Mouse (Mus musculus): Measurements from ENCODE around the gene Vav1.
"Not testable (repeated sequence)": the region's sequence is repeated elsewhere in the genome, so short reads cannot be mapped to it uniquely, and the experiment has no call there.

Vav1 gene

GRCm38 (mm10) chr17:57280411-57280810 is 1.5 kb downstream of the Vav1 start:
- peak; percentile 25 for DNase-seq (ENCODE audit: low spot score)

DNA sequence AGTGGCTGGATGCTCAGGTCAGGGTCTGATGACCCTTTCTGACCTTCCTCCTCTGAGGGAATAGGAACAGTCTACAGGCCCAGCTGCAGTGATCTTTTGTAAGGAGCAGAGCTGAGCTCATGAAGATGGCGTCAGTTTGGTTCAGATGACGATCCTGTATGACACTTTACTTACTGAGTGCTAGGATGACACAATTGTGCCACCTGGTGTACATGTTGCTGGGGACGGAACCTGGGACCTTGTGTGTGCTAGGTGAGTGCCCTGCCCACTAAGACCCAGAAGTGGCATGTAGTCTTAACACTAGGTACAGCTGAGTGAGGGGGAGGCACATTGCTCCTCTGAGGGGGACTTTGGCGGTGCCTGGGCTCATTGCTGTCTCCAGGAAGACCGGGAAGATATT is 5.0 kb downstream of the Vav1 start:
- no peak for DNase-seq (ENCODE audit: low spot score)

DNA sequence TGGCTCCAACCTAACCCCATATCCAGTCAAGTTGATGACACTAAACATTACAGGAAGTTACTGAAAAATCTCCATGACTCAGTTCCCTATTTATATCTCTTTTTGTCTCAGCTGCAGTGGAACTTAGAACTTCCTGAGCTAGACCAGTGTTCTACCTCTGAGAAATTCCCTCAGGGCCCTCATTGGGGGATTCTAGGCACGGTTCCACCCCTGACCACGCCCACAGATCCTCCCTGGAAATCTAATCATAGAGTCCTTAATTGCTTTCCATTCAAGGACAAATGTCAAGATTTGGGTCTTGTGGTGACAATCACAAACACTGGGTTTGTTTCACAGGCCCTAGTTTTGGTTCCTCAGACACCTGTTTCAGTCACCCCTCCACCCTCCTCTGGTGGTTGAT is 6.2 kb downstream of the Vav1 start:
- DNase-seq (ENCODE audit: low spot score) = peak; percentile 10

DNA sequence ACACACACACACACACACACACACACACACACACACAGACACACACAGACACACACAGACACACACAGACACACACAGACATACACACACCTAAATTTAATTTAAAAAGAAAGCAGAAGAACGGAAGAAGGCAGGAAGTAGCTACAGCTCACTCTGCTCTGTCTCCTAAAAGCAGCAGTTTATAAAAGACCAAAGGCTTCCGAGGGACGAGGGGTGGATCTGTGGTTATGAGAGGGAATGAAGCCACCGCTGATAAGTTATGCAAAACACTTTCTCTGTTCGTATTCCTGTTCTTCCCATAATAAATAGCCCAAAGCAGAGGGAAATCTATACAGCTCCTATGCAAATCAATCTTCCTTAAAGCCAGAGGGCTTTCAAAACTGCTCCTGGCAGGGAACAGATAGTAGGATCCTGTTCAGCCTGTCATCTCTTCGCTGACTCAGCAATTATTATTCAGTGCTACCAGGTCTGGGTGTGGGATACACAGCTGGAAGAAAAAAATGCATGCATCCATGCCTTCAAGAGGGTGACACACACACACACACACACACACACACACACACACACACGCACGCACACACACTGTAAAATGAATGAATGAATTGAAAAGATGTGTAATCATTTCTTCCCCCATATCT is 7.9 kb downstream of the Vav1 start:
- no peak for DNase-seq (ENCODE audit: low spot score)

DNA sequence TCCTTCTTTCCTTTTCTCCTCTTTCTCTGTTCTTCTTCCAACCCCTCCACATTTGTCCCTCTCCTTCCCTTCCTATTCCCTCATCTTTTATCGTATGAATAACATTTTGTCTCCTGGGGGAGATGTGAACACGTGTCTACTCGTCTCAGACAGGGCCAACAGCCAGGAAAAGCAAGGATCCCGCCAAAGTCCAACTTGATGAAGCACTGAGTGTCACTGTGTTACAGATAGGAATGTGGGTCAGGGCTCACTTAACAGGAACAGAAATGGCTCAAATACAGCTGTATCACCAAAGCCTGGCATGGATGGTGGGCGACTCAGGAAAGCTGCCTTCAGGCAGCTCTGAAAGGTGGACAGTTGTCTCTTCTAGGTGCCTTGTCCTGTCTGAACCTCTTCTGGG is 10.4 kb downstream of the Vav1 start:
- no peak for DNase-seq (ENCODE audit: low spot score)

DNA sequence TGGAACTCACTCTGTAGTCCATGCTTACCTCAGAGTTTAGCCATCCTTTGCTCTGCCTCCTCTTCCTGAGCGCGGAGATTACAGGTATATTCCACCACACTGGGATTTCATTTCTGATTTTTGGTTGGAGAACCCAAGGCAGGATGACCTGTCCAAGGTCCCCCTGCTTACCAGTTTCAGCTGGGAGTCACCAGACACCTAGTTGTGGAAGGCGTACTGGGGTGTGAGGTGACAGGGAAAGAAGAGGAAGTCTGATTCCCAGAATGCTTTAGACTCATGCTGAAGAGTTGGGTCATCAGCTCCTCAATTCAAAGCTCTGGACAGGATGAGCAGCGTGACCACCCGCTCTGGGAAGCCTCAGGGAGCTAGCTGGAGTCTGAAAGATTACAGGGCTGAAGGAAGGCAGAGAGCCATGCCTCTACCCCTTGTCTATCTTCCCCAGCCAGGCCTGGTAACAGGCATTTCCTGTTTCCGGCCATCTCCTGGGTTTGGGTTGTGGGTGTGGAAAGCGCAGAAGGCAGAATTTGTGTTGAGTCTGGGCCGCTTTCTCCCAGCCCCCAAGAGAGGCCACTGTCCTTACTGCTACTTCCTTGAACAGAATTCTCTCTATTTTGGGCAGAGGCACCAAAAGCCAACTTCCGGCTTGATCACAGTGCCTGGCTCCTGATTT is 11.2 kb downstream of the Vav1 start:
- DNase-seq (ENCODE audit: low spot score) = peak; percentile 26

- peak; percentile 8 for DNase-seq (ENCODE audit: low spot score)
These were observed 11.8 kb downstream of the Vav1 start for GRCm38 (mm10) chr17:57290671-57291055.

- DNase-seq (ENCODE audit: low spot score) = no peak
These were observed 13.4 kb downstream of the Vav1 start for GRCm38 (mm10) chr17:57292302-57292701.

DNA sequence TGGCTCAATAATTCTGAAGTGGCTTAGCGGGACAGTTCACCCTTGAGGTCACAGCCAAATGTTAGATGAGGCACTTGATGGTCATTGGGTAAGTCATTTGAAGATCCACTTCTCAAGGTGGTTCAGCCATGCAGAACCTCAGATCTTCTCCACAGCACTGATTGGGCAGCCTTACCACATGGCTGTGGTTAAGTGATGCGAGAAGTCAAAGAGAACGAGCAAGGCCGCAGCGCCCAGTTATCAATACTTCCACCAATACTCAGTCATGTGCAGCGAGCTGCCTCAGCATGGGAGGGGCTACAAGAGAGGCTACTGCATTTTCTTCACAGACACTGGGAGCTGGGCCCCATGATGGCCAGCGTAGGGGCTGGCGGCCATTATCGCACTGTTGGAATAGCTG is 14.1 kb downstream of the Vav1 start:
- DNase-seq (ENCODE audit: low spot score) = no peak

DNA sequence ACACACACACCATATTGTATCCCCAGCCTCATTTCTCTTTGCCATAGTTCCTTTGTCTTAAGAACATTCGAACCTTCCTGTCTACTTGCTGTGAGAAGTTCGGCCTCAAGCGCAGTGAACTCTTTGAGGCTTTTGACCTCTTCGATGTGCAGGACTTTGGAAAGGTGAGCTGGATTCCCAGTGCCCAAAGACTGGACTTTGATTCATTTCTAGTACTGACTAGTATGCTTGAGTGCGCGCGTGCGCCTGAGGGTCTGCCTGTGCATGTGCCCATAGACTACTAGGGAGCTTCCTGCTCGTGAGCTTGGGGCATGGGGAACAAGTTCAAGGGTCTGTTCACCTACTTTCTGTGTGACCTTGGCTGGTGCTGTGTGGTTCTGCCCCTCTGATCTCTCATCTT is 17.0 kb downstream of the Vav1 start:
- no peak for DNase-seq (ENCODE audit: low spot score)

DNA sequence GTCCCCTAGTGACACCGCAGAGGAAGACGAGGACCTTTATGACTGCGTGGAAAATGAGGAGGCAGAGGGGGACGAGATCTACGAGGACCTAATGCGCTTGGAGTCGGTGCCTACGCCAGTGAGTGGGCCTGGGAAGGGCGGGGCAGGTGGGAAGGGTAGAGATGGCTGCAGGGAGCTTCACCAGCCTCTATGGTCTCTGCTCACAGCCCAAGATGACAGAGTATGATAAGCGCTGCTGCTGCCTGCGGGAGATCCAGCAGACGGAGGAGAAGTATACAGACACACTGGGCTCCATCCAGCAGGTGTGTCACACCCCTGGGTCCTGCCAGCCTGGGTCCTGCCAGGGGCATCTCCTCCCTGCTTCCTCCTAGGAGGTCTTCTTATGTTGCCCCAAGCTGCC is 18.1 kb downstream of the Vav1 start:
- no peak for DNase-seq (ENCODE audit: low spot score)

DNA sequence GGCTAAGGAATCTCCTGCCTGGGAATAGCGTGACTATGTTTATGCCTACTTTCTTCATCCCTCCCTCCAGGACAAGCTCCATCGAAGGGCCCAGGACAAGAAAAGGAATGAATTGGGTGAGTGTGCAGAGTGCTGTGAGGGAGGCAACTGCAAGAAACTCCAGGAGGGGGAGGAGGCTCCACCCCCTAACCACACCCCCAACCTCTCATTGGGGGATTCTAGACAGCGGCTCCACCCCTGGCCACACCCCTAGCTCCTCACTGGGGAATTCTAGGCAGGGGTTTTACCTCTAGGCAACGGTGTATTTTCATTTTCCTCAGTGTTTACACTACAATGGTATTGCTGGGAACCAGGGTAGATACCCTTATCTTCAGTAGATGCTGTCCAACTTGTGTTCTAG is 26.7 kb downstream of the Vav1 start:
- no peak for DNase-seq (ENCODE audit: low spot score)

- no peak for DNase-seq (ENCODE audit: low spot score)
These were observed 28.2 kb downstream of the Vav1 start for GRCm38 (mm10) chr17:57307074-57307473.

DNA sequence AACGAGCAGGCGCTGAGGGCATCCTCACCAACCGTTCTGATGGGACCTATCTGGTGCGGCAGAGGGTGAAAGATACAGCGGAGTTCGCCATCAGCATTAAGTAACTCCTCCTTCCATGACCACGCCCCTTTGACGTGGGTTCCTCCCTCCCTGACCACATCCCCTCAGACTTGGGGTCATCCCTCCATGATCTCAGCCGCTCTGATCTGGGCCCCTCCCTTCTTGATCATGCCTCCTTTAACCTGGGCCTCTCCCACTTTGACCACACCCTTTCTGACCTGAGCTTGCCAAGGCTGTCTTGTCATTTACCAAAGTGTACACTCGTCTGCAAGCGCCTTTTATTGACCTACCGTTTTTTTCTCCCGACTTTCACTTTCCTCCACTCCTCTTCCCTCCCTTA is 32.9 kb downstream of the Vav1 start:
- no peak for DNase-seq (ENCODE audit: low spot score)

DNA sequence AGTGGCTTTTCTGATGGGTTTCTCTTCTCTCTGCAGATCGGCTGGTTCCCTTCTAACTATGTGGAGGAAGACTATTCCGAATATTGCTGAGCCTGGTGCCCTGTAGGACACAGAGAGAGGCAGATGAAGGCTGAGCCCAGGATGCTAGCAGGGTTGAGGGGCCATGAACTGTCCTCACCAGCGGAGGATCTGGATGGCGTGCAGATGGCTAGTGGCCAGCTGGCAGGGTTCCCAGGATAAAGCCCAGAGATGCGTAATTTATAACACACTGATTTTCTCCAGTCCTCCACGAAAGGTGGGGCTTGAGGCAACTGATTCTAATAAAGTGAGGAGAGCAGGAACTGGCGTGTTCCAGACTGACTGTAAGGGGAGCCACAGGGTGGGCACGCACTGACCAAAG is 48.7 kb downstream of the Vav1 start:
- no peak for DNase-seq (ENCODE audit: low spot score)

DNA sequence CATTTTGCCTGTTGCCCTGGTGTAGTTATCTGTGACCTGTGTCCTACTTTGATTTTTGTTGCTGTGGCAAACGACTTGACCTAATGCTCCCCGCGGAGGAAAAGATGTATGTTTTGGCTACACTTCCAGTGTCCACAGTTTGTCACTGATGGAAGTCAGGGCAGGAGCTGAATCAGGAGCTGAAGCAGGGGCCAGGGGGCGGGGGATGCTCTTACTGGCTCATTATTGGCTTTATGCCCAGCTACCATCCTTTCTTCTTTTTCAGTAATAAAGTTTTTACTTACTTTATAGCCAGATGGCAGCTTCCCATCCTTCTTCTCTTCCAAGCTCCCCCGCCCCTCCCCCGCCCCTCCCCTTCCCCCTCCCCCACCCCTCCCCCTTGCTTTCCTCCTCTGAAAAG is 50.0 kb downstream of the Vav1 start:
- no peak for DNase-seq (ENCODE audit: low spot score)

GRCm38 (mm10) chr17:57330993-57331392 is 52.1 kb downstream of the Vav1 start:
- DNase-seq (ENCODE audit: low spot score) = no peak

DNA sequence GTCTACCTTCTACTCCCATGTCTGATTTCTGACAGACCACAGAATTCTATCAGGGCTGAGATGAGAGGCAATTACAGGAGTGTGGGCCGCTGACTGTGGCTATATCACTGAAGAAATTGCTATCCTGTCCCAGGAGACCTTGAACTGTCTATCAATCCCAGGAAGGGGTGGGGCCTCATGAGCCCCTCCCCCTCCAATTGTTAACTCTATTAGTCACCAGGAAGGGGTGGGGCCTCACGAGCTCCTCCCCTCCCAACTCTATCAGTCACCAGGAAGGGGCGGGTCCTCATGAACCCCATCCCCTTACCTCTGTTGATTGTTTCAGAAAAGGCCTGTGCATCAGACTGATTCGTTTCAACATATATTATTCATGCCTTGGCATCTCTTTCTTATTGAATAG is 53.3 kb downstream of the Vav1 start:
- no peak for DNase-seq (ENCODE audit: low spot score)

- no peak for DNase-seq (ENCODE audit: low spot score)
These were observed 55.3 kb downstream of the Vav1 start for GRCm38 (mm10) chr17:57334001-57334760.

DNA sequence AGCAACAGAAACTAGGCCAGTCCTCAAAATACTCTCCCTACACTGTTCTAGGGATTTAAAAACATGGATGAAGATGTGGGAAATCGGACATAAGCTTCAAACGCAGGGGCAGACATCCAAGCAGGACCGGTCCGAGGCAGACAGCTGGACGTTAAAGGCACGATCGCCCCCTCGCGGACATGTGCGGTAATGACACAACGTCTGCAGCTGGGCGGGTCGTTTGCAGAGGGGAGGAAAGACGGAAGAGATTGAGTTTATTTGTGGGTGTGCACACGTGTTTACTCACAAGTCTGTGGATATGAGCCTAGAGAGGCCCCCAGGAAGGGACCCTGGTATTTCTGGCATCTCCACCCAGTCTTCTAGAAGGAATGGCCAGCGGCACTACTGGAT is 55.9 kb downstream of the Vav1 start:
- peak; percentile 85 for DNase-seq (ENCODE audit: low spot score)

GRCm38 (mm10) chr17:57335194-57335593 is 56.3 kb downstream of the Vav1 start:
- not testable (repeated sequence) for DNase-seq (ENCODE audit: low spot score)

DNA sequence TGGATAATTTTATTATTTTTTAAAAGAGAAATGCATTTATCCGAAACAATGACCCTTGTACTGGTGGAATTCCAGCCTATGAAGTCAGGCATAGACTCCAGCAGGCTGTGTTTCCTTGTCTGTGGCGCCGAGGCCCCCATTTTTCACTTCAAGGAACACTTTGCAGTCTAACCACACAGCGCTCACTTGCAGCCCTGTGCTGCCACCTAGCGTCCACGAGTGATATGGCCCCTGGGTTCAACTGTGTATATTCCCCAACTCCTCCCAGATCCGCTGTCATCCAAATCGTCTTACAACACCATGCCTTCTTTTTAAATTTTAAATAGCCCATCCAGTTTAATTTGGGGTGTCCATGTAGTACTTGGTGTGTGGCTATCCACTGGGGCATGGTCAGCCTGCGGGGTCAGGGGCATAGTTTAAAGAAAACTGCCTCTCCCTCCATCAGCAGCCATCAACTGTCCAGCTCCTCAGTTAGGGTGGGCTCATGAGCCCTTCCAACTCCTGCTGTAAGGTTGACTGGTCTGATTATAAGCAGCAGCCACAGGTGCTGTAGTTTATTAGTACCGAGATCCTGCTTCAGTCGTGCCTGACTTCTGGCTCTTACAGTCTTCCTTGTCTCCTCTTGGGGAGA is 56.9 kb downstream of the Vav1 start:
- peak; percentile 86 for DNase-seq (ENCODE audit: low spot score)

DNA sequence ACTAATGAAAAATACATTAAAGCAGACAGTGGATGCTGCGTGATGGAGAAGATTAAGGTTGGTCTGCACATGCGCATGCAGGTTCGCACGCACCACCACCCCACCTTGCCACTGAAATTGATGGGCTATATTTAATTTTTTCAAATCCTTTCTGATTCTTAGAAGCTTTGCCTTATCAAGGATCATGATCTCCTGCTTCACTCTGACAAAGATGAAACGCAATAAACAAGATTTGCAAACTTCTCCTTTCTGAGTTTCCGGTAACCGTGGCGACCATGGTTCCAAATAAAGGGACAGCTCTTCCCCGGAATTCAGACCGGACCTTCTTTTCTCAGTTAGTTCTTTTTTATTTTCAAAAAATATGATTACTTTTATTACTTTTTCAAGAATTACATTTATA is 59.1 kb downstream of the Vav1 start:
- peak; percentile 10 for DNase-seq (ENCODE audit: low spot score)

Measured in lung, postnatal 25 days (tissue).